Mouse (Mus musculus) urinary bladder, postnatal 4 days (tissue): Measurements from ENCODE around the gene Olfr916.

Experiments
- DNase-seq, 2 experiments: peaks; one replicate each; pipeline ENCODE4 v3.0.0; 2021 to 2022; ENCODE audit warnings: low spot score in 2 of 2

The Olfr916 gene

DNA sequence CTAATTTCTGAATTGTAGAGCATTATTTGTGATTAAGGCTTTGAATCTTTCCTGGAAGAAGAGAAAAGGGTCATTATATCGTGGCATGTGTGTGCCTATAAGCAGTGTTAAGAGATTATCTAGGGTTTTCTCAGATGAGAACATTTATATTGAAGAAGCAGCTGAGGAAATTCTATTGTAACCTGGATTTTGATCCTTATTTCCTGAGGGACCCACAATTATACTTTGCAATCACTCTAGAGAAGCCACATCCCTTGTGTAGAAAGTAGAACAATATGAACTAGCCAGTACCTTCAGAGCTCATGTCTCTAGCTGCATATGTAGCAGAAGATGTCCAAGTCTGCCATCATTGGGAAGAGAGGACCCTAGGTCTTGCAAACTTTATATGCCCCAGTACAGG is at the start of gene Olfr916:
TSS of gene Olfr916 (minus strand) at position 101 of the 400 bp plus-strand sequence.
- no peak for DNase-seq

DNA sequence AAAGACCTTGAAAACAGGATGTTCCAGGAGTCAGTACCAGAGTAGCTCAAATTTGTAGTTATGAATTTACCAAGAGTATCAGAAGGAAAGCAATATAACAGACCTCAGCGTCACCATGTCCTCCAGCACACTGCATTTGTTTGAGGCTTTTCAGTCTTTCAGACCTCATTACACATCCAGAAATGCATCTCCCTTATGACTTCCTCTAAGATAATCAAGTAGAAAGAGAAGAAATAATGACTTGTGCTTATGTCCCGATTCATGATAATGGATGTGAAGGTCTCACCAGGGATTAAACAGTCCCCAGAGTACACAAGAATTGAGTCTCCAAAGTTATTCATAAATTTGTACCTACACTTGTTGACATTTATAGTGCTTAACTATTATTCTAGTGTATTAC is 14.8 kb upstream of the Olfr916 start, which contains the start of gene Olfr918:
TSS of gene Olfr918 (minus strand) at position 101 of the 400 bp plus-strand sequence.
- no peak for DNase-seq

DNA sequence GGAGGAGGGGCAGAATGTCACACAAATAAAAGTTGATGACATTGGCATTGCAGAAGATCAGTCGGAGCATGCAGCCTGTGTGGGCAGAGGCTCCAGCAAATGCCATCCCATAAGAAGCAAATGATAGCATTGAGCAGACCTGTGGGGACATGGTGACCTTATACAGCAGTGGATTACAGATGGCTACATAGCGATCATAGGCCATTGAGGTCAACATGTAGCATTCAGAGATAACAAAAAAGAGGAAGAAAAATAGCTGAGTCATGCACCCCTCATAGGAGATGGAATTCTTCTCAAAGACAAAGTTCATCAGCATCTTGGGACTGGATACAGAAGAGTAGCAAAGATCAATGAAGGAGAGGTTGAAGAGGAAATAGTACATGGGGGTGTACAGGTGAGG is 13.2 kb upstream of the Olfr916 start:
- no peak for DNase-seq

- DNase-seq, result no peak
Measured at GRCm38 (mm10) chr9:38665742-38666141, 6.1 kb upstream of the Olfr916 start, which contains the start of gene Olfr917. Olfr917 (minus strand) TSS chr9:38665842.

- no peak for DNase-seq
Measured at GRCm38 (mm10) chr9:38632406-38632805, 27.3 kb downstream of the Olfr916 start.
